Mouse (Mus musculus): ENCODE data around the gene Slc27a2. TPM values are rescaled to one million over a fixed set of nuclear protein-coding genes. Genes with fewer than 3 reads are reported as not detected.

Slc27a2 gene
- total and polyA plus RNA-seq, 2 experiments from 2014 or later = 5.9 to 6.9 TPM

DNA sequence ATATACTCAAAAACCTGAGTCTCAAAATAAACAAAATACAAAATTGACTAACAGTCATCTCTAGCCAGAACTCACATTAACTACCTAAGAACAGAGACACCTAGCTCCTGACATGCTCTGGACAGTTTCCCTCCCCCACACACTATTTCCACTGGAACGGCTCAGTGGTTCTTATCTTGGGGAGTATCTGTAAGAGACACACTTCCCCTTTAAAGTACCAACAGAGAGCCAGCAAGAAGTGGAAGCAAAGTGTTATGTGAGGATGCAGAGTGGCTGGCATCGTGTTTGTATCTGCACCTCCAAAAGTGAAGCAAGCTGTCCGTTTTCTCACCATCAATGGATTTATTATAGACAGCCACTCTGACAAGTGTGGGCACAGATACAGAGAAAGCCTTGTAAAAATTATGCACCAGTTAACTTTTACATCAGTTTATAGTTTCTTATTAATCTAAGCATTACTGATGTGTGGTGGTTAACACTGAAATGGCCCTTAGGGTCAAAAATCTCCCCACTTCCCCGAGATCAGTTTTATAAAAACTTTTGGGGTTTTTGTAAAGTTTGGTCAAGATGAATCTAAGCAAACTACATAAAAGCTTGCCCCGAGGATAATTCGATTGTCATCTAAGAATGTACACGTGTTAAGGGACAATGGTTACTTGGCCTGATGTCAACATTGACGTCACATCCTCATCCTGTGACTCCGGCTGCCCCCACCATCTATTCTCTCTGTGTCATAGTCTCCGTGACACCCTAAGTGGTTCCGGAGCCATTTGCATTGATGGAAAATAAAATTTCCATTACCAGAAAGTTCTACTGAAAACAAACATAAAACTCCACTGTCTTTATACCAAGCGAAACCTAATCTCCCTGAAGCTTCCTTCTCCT is 84.0 kb downstream of the Slc27a2 start:
- Histone ChIP-seq H3K27ac (ENCODE audit: low read depth, low read length) (no peak overlapping the region), H3K36me3 (ENCODE audit: insufficient read depth) (peaks cover 26% of the 10 kb centered on the region), H3K4me1 (ENCODE audit: insufficient read depth) (no peaks in the 10 kb centered on the region), H3K27me3 (ENCODE audit: insufficient read depth, low read length) (no peaks in the 10 kb centered on the region), H3K4me3 (ENCODE audit: low read depth, low read length) (no peak overlapping the region), H3K9ac (no peak overlapping the region), H3K4me2 (ENCODE audit: low read depth) (no peak overlapping the region), H3K9me3 (ENCODE audit: low read length) (no peaks in the 10 kb centered on the region)
- no peak for TF ChIP-seq CTCF (IDR thresholded peaks at IDR 0.05; ENCODE audit: low read depth)
- WGBS = 77% methylated on average over 12 of the region's 12 CpGs
- no peak for ATAC-seq
- DNase-seq = no peak

Other genes starting within 250 kb of the Slc27a2 start
- gene Atp8b4, start 51.7 kb upstream of the Slc27a2 start, total RNA-seq (2014; rRNA removed) = 0.08 TPM in 1 of 2 replicates, not detected in the other
- gene Atp8b4, start 51.7 kb upstream of the Slc27a2 start, polyA plus RNA-seq (2015; fragmentation: Nextera tagmentation; extraction: Ambion mirVana) = 0.03 and 0.11 TPM in 2 replicates
- 7.9 and 8.3 TPM in 2 replicates for gene Hdc, start 66.9 kb downstream of the Slc27a2 start, total RNA-seq (2014; rRNA removed)
- 3.6 and 5.7 TPM in 2 replicates for gene Hdc, start 66.9 kb downstream of the Slc27a2 start, polyA plus RNA-seq (2015; fragmentation: Nextera tagmentation; extraction: Ambion mirVana)
- gene Gabpb1, start 123.9 kb downstream of the Slc27a2 start, total RNA-seq (2014; rRNA removed) = 23.9 and 27.6 TPM in 2 replicates
- gene Gabpb1, start 123.9 kb downstream of the Slc27a2 start, polyA plus RNA-seq (2015; fragmentation: Nextera tagmentation; extraction: Ambion mirVana) = 23.9 and 30.3 TPM in 2 replicates
- gene Usp8, start 154.9 kb downstream of the Slc27a2 start, total RNA-seq (2014; rRNA removed) = 14.5 and 17.9 TPM in 2 replicates
- gene Usp8, start 154.9 kb downstream of the Slc27a2 start, polyA plus RNA-seq (2015; fragmentation: Nextera tagmentation; extraction: Ambion mirVana) = 10.5 and 15.4 TPM in 2 replicates
- 0.14 and 0.31 TPM in 2 replicates for gene Usp50, start 231.1 kb downstream of the Slc27a2 start, total RNA-seq (2014; rRNA removed)
- 1.3 and 2.1 TPM in 2 replicates for gene Usp50, start 231.1 kb downstream of the Slc27a2 start, polyA plus RNA-seq (2015; fragmentation: Nextera tagmentation; extraction: Ambion mirVana)